Mouse (Mus musculus) hematopoietic stem cell, adult 5-6 weeks (primary cell): ENCODE measurements at regions not wholly inside any gene's neighbourhood (a gene's known extent, or its start where the extent isn't known, plus 50 kb on each side); places are given as distances from the start of the nearest gene placed in this dataset.

ENCODE experiments used
- ATAC-seq, 2 experiments: fragments of 125-278 bp in 1 of 2; replicated peaks in 1 of 2; 2 replicates each; pipeline ENCODE4 v1.8.0; 2016 to 2017; ENCODE audit warnings: inconsistent platforms in 2 of 2, mild to moderate bottlenecking in 2 of 2, moderate number of reproducible peaks in 2 of 2, low read depth in 1 of 2, moderate TSS enrichment in 1 of 2; ENCODE audit not compliant: low FRiP score in 2 of 2, poor library complexity in 2 of 2, severe bottlenecking in 2 of 2, insufficient read depth in 1 of 2, low TSS enrichment in 1 of 2

DNA sequence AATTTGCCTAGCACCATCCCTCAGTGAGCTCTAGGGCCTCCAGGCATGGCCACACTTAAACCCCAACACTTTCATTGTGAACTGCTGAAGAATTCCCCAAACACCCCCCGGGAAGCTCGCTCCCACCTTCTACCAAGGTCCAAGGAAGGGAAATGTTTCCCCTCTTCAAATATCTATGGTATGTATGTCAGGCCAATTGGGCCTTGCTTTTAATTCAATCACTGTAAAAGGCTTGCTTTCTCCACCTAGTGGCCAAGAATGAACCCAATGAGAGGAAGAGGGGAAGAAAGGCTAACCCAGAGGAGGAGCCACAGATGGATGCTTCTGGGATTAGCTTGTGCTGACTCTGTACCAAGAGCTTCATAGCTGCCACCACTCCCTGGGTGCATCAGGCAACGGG is 336.3 kb upstream of the Tgfbr2 start:
- ATAC-seq, result peak; percentile 42 to 62; a peak in 3 of 4 replicates

DNA sequence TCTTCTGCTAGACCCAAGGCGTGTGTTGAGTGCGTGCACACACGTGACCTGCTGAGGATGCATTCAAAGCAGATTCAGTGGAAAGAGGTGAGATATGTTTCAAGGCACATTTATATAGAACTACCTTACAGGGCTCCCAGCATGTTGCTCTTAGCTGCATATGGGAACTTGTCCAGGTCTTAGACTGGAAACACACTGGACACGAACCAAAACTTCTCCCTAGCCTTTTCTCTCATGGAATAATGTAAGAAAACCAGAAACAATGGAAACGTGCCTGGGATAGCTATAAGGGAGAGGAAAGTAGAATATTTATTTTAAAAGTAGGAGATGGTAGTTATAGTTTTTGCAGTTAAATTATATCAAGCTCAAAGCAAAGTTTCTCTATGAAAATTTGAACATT is 332.6 kb upstream of the Tgfbr2 start:
- no peak for ATAC-seq

DNA sequence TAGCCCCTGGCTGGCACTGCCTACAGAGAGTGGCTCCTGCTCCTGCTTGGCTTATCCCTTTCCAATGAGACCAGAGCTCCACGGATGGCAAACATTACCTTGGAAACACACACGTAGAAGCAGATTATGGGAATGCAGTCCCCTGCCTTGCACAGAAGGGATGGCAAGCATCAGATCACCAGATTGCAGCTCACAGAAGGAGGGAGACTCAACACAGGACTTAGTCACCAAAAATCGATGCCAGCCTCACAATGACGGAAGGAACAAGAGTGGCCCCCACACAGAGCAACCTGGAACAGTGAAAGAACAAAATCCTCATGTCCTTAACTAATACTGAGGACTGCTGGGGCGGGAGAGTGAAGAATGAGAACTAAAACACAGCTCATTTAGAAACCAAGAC is 327.7 kb upstream of the Tgfbr2 start:
- no peak for ATAC-seq

DNA sequence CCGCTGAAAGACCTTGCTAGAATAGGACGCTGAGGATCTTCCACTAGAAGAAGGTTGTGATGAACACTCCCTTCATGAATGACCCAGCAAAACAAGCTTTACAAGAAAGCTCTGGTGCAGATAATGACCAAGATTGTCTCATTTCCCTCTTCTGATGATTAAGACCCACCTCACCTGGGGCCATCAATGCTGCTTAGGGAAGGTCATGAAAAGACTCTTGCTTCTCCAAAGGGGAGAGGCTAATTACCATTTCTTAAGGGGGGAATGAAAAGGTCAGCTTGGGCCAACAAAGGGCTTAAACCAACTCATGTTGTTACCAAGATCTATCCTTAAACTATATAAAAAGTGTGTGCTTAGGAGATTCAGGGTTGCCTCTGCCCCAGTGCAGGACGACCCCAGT is 325.8 kb upstream of the Tgfbr2 start:
- ATAC-seq, result no peak

DNA sequence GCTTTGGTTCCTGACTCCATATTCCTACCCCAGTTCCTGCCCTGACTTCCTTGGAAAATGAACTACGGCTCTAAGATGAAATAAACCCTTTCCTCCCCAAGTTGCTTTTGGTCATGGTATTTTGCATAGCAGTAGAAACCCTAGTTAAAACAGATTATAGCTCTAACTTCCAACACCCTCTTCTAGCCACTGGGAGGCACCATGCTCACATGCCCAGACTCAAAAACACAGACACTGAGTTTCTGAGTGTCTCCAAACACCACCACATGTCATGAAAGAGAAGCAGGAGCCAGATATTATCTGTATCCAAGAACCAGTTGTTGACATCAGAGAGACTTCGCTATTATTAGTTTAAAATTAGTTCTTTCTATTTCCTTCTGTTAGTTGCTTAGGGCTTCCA is 316.1 kb upstream of the Tgfbr2 start:
- ATAC-seq, result no peak

DNA sequence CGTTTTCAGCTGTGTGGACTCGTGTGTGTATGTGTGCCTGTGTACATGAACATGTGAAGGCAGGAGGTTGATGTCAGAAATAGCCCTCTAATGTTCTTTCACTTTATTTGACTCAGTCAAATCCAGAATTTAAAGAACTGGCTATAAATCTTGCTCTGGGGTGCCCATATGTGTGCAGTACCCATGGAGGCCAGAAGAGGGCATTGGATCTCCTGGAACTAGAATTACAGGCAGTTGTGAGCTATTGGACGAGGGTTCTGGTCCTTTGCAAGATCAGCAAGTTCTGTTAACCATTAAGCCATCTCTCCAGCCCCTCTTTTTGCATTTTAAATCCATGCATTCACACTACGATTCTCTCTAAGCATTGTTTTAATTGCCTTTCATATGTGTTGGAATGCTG is 314.6 kb upstream of the Tgfbr2 start:
- ATAC-seq, result no peak; a peak in 1 of 4 replicates

DNA sequence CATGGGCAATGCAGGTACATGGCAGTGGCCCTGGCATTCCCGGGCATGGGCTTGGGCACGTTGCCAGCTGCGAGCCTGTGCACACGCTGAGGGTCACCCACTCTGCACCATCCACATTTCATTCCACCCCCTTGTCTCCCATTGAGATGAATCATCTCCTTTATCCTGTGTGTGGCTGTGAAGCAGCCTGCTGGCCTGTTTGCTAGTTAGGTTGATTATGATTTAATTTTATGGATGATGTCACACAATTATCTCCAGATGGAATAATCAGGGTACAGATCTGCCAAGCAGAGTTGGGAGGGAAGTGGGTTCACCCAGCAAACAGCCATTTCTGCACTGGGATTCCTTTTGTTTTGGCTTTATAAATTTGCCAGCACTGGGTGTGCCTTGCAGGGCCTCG is 314.1 kb upstream of the Tgfbr2 start:
- no peak for ATAC-seq

DNA sequence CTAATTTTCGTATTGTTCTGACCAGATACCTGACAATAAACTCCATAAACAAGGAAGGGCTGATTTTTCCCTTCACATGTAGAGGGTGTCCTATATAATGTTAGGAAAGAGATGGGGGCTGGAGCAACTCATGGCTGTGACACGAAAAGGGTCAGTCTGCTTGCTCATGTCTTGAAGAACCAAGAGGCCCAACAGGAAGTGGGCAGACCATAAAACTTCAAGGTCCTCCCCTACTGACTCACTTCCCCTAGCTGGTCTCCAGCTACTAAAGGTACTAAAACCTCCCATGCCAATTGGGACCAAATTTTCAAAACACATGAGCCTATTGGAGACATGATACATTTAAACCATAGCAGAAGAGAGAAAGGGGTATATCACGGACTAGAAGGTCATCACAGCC is 302.1 kb upstream of the Tgfbr2 start:
- ATAC-seq, result no peak

DNA sequence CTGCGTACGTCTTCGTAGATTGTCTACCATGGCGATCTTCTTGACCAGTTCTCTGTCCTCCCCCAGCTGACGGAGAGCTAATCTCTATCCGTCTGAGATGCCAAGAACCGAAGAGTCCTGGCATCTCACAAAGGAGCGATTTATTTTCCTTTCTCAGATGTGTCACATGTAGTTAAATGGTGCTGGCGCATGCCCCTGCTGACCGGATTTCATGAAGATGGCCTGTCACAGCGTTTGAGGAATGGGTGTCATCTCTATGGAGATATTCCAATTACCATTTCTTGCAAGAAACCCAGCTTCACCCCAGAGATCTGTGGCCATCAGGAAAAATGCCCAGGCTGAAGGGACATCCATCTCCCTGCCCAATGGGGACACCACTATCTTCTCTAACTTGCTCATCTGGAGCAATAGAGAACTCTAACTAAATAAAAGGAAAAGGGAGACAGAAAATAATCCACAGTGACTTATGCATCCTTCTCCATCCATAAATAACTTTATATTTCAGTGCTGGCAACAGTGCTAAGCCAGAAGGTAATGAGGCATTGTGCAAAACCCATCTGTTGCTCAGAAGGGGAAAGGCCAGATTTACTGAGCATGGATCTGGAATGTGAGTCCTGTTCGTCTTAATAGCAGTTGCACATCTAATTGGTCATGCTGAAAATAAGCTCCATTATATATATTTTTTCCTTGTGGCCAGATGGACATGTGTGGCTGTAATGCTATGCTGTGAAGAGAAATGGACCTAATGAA is 300.2 kb upstream of the Tgfbr2 start:
- no peak for ATAC-seq

DNA sequence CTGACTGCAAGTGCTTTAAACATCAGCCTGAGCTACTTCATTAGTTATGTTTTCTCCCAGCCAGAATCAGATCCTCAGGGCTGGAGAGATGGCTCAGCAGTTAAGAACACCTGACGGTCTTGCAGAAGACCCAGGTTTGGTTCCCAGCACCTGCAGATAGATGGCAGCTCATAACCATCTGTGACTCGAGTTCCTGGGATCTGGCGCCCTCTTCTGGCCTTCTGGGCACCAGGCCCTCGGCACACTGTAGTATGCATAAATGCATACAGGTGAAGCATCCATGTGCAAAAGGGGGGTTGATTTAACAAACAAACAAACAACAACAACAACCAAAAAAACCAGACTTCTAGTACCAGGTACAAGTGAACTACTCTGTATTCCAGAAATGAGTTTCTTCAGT is 297.7 kb upstream of the Tgfbr2 start:
- ATAC-seq, result no peak

DNA sequence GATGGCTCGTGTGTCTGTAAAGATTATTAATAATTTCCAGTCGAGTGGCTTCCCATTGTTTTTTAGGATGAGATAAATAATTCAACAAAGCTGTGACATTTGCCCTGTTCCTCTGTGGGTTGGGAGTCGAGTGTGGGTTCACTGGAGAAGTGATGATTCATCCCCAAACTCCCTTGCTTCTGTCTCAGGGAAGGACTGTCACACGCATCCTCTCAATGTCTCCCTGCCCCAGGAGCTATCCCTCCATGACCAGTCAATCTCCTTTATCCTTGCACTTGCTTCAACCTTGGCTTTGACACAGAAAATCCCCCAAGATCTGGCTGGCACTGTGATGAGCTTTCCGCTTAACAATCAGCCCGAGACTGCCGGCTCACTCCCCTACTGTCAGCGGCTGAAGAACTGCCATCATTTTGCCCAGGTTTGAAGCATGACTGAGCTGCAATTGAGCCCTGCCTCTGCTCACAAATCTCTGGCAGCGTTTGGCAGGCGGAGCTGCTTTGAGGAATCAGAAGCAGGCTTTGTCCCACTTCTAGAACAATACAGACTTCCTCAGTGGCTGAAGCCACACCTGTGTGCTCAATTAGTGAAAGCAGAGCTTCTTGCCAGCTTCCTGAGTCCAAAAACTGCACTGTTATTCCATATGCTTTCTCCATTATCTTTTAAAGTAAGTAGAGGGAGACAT is 293.6 kb upstream of the Tgfbr2 start:
- ATAC-seq, result no peak

DNA sequence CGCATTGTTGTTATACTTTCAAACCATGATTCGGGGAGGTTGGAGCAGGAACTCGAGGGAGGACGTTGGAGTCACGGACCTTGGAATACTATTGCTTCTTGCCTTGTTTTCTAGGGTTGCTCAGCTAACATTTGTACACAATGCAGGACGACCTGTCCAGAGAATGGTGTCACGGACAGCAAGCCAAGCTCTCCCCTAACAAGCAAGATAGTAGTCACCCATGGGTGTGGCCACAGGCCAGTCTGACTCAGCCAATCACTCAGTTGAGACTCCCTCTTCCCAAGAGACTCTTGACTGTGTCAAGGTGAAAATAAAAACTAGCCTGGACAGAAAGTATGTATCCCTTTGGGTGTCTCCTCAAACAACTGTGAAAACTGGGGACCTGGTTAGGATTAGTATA is 291.2 kb upstream of the Tgfbr2 start:
- no peak for ATAC-seq

DNA sequence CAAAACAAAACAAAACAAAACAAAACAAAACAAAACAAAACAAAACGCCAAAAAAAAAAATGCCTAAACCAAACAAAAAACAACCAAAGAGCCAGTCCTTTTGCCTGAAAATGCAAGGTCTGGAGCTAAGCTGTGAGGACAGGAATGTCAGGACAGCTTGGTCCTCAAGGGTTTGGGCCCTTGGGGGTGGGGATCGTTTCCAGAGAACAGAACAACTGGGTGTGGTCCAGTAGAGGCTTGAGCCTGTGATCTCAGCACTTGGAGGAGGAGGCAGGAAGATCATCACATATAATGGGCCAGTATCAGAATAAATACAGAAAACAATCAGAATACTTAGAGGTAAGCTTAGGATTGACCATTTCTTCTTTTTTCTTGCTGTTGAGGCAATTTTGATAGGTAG is 289.5 kb upstream of the Tgfbr2 start:
- no peak for ATAC-seq

DNA sequence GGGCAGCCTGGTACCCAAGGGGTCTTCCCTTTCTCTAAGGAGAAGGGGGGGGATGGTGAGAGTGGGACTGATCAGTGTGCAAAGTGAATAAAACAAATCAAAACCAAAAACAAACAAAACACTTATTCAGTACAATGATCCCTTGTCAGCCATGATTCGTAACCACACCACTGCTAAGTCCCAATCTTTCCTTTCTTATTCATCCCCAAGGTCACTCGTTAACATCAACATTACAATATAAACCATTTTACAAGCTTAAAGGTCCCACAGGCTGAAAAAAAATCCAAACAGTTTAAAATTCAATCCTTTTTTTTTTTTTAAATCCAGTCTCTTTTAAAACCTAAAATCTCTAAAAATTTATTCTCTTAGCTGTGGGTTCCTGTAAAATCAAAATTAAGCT is 287.1 kb upstream of the Tgfbr2 start:
- no peak for ATAC-seq

DNA sequence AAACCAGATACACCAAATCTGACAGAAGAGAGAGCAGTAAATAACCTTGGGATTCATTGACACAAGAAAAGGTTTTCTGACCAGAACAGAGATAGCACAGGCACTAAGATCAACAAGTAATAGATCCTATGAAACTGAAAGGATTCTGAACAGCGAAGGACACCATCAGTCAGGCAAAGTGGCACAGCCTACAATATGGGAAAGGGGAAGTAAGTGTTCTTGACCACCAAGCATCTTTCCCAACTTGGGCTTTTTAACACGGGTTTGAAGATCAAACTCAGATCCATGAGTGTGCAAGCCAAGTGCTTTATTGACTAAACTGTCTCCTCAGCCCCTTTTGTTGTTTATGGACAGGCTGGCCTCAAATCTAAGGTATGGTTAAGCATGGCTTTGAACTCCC is 284.9 kb upstream of the Tgfbr2 start:
- no peak for ATAC-seq

DNA sequence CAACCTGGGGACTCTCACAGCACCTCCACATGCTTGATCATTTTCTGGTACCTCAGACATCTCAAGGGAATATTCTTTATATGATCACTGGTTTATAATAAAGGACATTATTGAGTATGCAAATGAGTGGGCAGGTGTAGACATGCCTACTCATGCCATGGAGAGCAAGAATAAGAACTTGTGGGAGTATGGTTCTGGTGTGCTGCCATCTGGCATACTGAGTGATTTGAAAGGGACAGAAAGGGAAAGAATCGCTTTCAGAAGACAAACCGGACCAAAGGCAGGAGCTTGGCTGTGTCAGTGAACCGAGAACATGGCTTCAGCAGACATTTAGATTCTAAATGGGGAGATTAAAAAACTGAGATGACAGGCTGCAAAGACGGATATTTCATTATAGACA is 276.9 kb upstream of the Tgfbr2 start:
- no peak for ATAC-seq

DNA sequence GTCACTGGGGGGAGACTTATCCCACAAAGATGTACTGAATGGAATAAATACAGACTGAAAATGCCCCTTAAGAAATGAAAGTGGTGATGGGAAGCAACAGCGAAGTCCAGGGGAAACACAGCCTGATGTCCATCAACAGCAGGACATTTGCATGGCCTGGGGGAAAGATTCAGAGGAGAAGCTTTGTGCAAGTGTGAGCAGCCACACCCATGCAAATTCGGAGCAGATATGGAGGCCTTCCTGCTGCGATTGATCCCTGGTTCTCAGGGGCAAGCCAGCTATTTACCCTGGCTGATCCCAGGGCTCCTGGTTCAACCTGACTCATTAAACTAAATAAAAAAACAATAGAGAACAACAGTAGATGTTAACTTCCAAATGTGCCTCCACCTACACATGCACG is 275.7 kb upstream of the Tgfbr2 start:
- ATAC-seq, result no peak

DNA sequence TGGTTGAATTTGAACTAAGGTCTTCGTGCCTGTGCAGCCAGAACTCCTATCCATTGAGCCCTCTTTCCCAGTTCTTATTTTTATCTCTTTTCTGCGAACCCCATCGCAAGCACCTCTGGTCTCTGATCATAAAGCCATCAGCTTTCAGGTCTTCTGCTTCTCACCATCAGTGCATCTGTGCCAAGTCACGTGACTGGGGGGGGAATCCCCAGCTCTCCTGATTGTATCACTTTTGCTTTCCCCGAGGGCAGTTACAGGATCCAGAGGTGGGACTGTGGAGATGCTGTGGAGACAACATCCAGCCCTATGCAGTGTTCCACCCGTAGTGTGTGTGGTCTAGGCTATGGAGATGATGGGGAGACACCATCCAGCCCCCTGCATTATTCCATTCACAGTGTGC is 272.6 kb upstream of the Tgfbr2 start:
- no peak for ATAC-seq

DNA sequence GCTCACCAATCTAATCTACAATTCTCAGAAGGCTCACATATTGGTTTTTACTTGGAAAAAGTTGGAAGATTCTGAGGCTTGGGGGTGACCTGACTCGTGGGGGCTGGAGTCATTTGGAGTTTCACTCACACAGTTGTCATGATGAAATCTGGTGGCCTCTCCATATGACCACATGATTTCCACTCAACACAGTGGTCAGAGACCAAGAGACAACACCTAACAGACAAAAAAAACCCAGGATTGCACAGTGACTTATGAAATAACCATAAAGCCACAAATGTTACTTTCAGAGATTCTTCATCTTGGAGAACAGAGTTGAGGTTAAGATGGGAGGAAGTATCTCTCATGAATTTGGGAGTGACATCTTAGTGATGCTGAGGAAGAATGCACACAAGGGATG is 263.4 kb upstream of the Tgfbr2 start:
- no peak for ATAC-seq
